Mouse (Mus musculus): Measurements from ENCODE around the gene Rhox3e. TPM values are rescaled to one million over a fixed set of nuclear protein-coding genes. Genes with fewer than 3 reads are reported as not detected.

Gene Rhox3e
- not detected in 2 replicates for polyA plus RNA-seq (2012; rRNA removed)

GRCm38 (mm10) chrX:37541719-37542118 is at the start of gene Rhox3e:
TSS of gene Rhox3e (plus strand) at chrX:37542019.

GRCm38 (mm10) chrX:37514059-37514458 is 27.8 kb upstream of the Rhox3e start, which contains the start of gene Rhox4d:
TSS of gene Rhox4d (plus strand) at chrX:37514359.

GRCm38 (mm10) chrX:37530152-37530551 is 11.7 kb upstream of the Rhox3e start, which contains the start of gene Rhox2e:
TSS of gene Rhox2e (plus strand) at chrX:37530452.

GRCm38 (mm10) chrX:37557112-37557511 is 15.3 kb downstream of the Rhox3e start, which contains the start of gene Rhox4e:
TSS of gene Rhox4e (plus strand) at chrX:37557412.

GRCm38 (mm10) chrX:37571105-37571504 is 29.3 kb downstream of the Rhox3e start, which contains the start of gene Rhox2f:
TSS of gene Rhox2f (plus strand) at chrX:37571405.

GRCm38 (mm10) chrX:37580692-37581091 is 38.9 kb downstream of the Rhox3e start, which contains the start of gene Rhox3f:
TSS of gene Rhox3f (plus strand) at chrX:37580992.

Other genes with a start within 250 kb of the Rhox3e start
- not detected in 2 replicates for gene Rhox3a2, start 162.0 kb upstream of the Rhox3e start, polyA plus RNA-seq (2012; rRNA removed)
- gene Rhox4a2, start 151.2 kb upstream of the Rhox3e start, polyA plus RNA-seq (2012; rRNA removed) = not detected in 2 replicates
- gene Rhox2b, start 130.0 kb upstream of the Rhox3e start, polyA plus RNA-seq (2012; rRNA removed) = not detected in 2 replicates
- gene Rhox4b, start 109.5 kb upstream of the Rhox3e start, polyA plus RNA-seq (2012; rRNA removed) = not detected in 2 replicates
- gene Rhox2c, start 88.3 kb upstream of the Rhox3e start, polyA plus RNA-seq (2012; rRNA removed) = not detected in 2 replicates
- not detected in 2 replicates for gene Rhox3c, start 83.4 kb upstream of the Rhox3e start, polyA plus RNA-seq (2012; rRNA removed)
- not detected in 2 replicates for gene Rhox4c, start 61.7 kb upstream of the Rhox3e start, polyA plus RNA-seq (2012; rRNA removed)
- gene Rhox2d, start 48.6 kb upstream of the Rhox3e start, polyA plus RNA-seq (2012; rRNA removed) = not detected in 2 replicates
- not detected in 2 replicates for gene Rhox4d, start 27.7 kb upstream of the Rhox3e start, polyA plus RNA-seq (2012; rRNA removed)
- not detected in 2 replicates for gene Rhox2e, start 11.6 kb upstream of the Rhox3e start, polyA plus RNA-seq (2012; rRNA removed)
- not detected in 2 replicates for gene Rhox4e, start 15.4 kb downstream of the Rhox3e start, polyA plus RNA-seq (2012; rRNA removed)
- gene Rhox2f, start 29.4 kb downstream of the Rhox3e start, polyA plus RNA-seq (2012; rRNA removed) = not detected in 2 replicates
- gene Rhox3f, start 39.0 kb downstream of the Rhox3e start, polyA plus RNA-seq (2012; rRNA removed) = not detected in 2 replicates
- gene Rhox4f, start 65.7 kb downstream of the Rhox3e start, polyA plus RNA-seq (2012; rRNA removed) = not detected in 2 replicates
- not detected in 2 replicates for gene Rhox3g, start 86.6 kb downstream of the Rhox3e start, polyA plus RNA-seq (2012; rRNA removed)
- not detected in 2 replicates for gene Rhox2g, start 101.5 kb downstream of the Rhox3e start, polyA plus RNA-seq (2012; rRNA removed)
- not detected in 2 replicates for gene Rhox4g, start 109.3 kb downstream of the Rhox3e start, polyA plus RNA-seq (2012; rRNA removed)
- gene Rhox3h, start 126.7 kb downstream of the Rhox3e start, polyA plus RNA-seq (2012; rRNA removed) = not detected in 2 replicates
- gene Rhox2h, start 131.3 kb downstream of the Rhox3e start, polyA plus RNA-seq (2012; rRNA removed) = not detected in 2 replicates